Mouse (Mus musculus) thymus, adult 2 months (tissue): ENCODE data around the gene Srrm3.

ENCODE experiments used
- CTCF ChIP-seq: fragments of 200-500 bp; IDR thresholded peaks from 2 replicates; pipeline ENCODE4 v1.5.1; 2012; ENCODE audit warnings: mild to moderate bottlenecking, control low read depth, low read length, moderate library complexity, borderline replicate concordance; ENCODE audit not compliant: control insufficient read depth, poor library complexity, insufficient read depth; ENCODE audit errors: extremely low read depth
- POLR2A ChIP-seq: fragments of 200-500 bp; IDR thresholded peaks from 2 replicates; pipeline ENCODE4 v1.6.1; 2012; ENCODE audit warnings: mild to moderate bottlenecking, low read length, control low read depth, moderate library complexity; ENCODE audit not compliant: control insufficient read depth, poor library complexity, insufficient read depth; ENCODE audit errors: extremely low read depth

- no peak for TF ChIP-seq CTCF
- TF ChIP-seq POLR2A: no peak
Observed at GRCm38 (mm10) chr5:135847460-135847859, 40.8 kb downstream of the Srrm3 start.
